Mouse (Mus musculus): Measurements from ENCODE around the gene Mark2.

The Mark2 gene

DNA sequence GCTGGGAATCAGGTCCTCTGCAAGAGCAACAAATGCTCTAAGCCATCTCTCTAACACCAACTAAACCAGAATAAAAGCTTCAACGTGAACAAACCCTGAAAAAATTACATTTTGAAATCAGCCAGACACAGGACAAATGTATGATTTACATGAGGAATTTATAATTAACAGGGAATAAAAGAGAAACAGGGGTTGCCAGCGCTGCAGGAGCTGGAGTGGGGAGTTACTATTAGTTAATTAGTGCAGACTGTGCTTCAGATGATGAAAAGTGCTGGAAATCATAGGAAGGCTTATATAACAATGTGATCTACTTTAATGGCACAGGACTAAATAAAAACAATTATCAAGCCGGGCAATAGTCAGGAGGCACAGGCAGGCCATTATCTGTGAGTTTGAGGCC lies 20.3 kb downstream of the Mark2 start:
- no peak for DNase-seq

DNA sequence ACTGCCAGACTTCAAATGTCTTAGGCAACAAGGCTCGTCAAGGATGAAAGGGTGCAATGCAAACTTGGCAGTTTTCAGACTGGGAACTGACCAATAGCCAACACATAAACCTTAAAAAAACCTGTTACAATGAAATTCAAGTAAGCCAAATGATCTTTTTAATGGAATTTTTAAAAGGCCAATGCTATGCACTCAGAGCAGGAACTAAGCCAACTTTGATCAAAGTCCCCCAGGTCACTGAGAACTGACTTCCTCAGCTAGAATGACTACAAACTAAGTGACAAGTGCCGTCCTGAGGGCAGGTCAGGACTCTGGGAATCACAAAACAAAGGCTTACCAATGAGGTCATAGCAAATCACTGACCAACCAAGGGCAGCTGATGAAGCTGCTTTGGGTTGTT lies 21.5 kb downstream of the Mark2 start:
- DNase-seq = no peak

DNA sequence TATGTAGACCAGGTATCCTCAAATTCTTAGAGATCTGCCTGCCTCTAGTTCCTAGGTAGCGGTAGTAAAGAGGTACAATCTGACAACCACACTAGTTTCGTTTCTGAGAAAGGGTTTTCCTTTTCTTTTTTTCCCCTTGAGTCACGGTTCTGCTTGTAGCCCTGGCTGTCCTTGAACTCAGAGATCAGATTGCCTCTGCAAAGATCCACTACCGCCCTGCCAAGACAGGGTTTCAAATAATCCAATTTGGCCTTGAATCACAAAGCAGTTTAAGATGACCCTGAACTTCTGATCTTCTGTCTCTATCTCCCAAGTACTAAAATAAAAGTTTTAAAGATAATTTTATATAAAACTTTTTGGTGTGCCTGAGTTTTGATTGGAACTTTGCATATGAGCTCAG lies 23.9 kb downstream of the Mark2 start:
- DNase-seq = no peak

DNA sequence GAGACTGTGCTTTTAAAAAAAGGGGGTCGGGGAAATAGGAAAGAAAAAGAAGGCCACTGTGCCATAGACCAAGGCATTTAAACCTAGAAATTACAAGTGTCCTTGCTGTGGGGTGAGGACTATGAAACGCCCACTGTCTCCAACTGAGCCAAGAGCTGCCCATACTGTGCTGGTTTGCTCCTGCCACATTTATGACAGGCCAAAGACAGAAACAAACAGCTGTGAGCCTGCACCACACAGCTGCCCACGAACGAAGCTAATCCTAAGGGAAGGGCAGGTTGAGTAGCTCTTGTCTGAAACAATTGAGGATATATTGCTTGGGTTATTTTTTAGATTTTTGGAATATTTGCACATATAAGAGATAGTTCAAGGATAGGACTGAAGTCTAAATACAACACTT lies 24.8 kb downstream of the Mark2 start:
- DNase-seq = no peak

DNA sequence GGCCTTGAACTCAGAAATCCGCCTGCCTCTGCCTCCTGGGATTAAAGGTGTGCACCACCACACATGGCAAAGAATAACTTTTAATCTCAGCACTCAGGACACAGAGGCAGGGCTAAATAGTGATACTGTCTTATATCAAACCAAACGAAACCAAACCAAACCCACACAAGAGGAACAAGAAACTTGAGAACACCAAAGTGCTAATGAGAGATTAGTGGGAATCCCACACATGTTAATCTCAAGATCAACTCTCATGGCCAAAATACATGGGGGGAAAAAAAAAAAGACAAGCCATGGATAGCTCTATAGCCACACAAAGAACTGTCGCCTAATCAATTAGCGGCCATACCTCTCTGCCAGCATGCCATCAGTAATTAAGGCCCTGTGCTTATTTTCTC lies 26.1 kb downstream of the Mark2 start:
- DNase-seq = no peak

DNA sequence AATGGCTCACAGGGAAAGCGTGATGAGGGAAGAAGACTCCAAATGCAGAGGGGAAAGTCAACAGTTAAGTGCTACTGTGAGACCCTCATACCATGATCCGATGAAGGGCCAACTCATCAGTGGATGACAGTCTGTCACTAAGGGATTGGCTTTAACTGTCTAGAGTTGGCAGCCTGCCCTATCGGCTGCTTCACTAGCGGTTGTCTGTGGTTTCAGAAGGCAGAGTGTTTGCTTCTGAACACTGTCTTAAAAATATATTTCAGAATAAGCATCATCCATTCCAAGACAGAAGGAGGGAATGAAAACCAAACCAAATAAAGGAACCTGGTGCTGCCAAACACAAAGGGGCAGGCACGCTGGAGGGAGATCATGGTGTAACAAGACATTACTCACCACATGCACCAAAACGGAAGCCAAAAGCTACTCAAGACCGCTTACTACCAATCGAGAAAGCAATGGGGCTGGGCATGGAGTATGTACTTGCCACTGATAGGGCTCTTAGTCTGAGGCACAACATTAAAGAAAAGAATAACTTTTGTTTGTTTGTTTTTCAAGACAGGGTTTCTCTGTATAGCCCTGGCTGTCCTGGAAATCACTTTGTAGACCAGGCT lies 26.6 kb downstream of the Mark2 start:
- no peak for DNase-seq

DNA sequence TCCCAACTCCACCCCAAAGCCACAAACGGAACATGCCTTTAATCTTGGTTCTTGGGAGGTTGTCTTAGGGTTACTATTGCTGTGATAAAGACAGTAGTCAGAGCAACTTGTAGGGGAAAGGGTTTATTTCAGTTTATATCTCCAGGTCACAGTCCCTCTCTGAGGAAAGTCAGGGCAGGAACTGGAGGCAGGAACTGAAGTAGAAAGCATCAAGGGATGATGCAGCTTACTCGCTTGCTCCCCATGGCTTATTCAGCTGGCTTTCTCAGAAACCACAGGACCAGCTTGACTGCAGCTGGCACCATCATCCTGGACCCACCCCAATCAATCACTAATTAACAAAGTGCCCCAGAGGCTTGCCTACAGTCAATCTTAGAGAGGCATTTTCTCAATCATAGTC lies 28.0 kb downstream of the Mark2 start:
- DNase-seq = no peak

DNA sequence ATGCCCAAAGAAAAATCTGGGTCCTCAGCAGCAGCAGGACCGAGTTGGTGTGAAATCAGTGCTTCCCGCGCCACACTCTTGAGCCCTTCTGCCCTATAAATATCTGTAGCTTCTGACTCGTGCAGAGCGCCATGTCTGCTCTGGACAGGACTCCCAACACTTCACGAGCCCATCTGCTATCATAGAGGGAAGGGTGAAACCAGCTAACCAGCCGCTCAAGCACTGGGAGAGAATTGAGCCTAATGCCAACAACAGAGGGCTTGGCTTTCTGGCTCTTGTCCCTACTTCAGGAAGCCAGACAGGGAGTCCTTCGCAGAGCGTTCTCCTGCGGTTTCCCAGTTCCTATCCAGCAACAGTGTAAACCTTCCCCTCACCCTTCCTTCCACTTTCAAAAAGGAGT lies 30.4 kb downstream of the Mark2 start:
- no peak for DNase-seq

DNA sequence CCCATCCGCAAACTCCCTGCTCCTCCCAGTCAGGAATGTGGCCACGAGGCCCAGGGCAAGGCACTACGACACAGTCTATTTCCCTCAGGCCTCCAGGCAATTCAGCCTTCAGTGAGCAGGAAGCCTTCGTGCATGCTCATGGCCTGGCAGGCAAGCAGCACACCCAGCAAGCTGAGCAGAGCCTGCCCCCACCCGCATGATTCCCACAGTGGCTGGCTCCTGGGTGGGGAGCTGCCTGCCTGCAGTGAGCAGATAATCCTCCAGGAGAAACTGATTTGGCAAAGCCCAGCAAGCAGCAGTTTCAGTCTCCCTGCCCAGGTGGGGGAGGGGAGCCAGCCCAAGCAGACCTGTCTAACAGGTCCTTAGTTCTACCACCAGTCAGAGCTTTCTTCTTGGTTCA lies 31.0 kb downstream of the Mark2 start:
- peak; percentile 77 for DNase-seq

DNA sequence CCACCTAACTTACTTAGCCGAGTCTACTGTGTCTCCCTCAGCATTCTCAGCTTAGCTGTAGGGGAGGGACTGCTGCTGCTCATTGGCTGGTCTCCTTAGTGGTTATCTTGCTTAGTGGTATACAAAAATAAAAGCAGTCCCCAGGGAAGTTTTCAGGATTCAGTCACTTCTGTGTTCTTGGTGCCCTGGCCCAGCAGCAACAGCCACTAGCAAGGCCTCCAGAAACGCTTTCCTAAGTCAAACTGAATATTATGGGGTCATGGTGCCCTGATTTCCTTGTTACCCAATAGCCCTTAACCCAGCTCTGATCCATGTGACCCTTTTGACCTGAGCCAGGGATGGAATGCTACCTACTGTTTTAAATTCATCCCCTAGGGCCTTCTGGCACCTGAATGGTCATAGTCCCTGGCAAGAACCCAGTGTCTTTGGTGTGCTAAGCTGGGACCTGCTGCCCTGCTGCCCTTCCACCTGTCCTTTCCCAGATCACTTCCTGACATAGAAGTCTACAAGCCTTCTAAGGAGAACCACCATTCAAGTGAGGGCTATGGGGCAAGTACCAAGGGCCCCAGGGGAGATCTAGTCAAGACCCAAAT lies 31.8 kb downstream of the Mark2 start:
- DNase-seq = peak; percentile 69

DNA sequence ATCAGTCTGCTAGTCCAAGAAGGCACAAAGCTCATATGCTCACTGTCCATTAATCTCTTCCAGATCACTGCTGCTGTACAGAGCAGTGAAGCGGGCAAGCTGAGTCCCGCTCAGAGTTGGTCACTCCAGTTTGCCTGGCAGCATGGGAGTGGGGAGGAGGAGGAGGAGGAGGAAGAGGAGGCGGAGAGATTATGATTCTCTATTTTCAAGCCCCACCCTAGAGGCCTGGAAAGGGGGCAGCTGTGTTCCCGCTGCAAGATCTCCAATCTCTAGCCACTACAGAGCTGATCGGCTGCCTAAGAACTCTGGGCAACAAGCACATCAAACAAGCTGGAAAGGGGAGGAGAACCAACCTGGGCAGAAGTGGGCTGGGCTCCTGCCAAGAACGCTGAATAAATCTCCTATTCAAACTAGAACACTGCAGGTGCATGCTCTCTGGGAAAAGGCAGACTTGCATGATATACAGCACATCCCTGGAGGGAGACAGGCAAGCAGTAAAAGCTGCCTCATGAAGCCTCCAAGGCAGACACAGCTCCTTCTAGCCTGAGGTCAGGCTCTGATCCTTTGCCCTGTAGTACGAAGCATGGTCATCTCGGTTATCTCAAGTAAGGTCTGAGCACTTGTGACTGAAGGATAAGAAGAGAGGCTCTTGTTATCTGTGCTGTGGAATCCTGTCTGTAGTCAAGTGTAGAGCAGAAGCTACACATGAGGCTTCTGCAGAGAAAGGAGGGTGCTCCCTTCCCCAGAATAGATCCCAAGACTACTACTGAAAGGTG lies 33.5 kb downstream of the Mark2 start:
- peak; percentile 83 for DNase-seq

DNA sequence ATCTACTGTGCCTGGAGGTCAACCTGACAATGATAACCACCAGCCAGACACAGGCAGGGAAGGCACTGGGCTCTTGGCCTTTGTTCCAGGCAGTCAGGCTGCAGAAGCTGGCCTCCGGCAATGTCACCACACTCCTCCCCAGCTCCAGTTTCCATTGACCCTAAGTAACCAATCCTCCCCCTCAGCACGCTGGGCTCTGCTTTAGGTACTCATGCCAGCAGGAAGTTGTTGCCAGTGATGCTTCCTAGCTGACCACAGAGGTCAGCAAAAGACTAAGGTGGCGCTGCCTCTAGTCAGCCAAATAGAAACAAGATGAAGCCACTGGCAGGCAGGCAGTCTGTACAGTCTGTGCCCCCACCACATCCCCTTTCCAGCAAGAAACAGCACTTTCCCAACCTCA lies 34.7 kb downstream of the Mark2 start:
- DNase-seq = peak; percentile 54

DNA sequence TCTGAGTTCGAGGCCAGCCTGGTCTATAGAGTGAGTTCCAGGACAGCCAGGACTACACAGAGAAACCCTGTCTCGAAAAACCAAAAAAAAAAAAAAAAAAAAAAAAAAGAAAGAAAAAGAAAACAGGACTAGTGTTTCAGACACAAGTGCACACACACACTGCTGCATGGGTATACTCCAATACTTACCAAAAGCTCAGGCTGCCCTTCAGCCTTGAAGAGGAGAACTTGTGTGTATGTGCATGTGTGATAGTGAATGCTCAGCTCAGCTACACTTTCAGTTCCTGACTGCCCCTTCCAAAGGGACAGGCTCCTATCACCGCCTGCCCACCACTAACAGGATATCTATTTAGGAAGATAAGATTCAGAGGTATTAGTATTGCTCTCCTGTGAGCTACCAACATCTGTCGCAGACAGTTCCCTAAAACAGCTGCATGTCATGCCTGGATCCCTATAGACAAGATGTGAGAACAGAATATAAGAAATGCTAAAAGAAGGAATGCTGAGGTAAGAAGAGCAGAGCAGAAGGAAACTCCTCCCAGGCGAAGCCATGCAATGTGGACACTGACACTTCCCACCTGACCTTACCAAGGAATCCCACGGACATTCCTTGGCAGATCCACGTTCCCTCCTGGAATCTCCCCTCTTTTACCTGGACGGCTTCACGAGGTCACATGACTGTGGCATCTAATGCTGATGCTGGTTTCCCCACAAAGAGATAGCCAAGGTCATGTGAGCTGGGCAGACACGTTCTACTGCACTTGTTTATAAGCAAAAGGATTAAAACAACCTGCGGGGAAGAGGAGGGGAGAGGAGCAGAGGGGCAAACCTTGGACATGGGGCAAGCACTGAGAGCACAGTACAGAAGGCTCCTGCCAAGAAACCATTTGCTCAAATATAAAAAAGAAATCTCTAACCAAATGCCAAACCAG lies 36.0 kb downstream of the Mark2 start:
- peak; percentile 74 for DNase-seq

DNA sequence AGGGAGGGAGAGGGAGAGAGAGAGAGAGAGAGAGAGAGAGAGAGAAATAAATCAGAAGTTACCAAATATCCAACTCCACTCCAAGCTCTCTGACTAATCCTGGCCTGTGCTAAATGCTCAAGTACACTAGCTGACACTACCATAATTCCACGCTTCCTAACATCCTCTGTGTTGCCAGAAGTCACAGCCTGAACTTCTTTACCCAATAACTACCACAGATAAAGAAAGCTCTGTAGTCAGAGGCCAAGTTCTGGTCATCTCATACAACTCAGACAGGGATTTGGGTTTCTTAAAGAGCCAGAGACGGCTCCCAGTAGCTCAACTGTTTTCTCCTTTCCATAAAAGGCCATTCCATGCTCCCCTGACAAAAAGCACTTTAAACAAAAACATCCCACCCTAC lies 36.9 kb downstream of the Mark2 start:
- no peak for DNase-seq

DNA sequence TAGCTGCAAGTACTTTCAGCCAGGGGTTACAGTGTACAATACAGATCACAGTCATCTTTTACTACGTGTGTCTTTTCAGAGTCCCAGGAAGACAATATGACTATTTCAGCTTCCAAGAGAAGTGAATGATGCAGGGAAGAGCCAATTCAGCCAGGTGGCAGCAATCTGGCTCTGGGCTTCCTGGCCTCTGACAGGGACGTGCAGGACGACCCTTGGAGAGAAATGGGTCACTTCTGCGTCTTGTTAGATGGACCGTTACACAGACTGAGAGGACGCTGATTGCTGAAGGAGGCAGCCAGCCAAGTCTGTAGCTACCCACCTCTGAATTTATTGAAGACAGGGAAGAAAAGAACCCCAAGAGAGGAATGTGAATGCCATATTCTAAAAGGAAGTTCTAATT lies 37.9 kb downstream of the Mark2 start:
- no peak for DNase-seq

DNA sequence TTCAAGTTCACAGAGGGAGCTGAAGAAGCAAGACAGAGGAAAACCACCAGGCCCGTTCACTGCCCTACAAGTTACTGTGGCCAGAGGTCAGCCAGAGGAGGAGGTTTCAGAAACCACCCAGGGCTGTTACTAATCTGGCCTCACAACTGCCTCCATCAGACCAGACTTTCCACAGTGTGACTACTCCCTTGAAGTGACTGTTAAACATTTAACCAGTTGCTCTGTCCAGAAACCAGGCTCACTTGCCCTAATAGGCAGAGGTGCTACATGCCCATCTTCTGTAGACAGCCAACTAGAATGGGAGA lies 39.2 kb downstream of the Mark2 start:
- peak; percentile 61 for DNase-seq

DNA sequence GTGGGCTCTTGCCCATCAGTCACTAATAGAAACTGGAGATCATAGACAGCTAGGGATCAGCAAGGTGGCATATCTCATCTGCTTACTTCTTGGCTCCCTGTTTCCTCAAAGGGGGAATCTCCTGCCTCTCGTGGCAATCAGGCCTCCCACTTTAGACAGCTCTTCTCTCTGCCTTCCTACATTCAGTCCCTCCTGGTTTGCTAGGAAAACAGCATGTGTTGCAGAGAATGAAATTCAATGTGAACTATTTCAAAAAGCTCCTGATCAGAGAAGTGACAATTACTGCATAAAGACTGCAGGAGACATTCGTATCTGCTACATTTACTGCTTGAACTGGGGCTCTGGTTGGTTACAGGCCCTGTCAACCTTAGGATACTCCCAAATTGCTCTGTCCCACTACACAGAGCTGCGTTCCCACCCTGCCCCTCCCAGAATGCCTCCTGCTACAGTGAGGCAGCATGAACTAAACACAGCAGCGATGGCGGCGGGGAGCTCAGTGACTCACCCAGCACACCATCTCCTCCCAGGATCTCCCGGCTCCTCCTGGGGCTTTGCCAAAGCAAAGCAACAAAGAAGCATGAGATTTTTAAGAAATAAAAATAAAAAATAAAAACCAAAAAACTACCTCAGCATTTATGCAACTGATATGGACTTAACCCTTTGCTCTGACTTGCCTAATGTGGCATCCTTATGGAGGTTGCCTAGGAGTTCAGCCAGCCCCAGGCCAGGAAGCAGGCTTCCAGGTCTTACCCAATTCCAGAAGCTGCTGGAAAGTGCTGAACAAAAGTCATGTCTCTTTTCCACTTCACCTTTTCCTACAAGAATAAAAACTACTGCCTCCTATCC lies 39.8 kb downstream of the Mark2 start:
- no peak for DNase-seq

DNA sequence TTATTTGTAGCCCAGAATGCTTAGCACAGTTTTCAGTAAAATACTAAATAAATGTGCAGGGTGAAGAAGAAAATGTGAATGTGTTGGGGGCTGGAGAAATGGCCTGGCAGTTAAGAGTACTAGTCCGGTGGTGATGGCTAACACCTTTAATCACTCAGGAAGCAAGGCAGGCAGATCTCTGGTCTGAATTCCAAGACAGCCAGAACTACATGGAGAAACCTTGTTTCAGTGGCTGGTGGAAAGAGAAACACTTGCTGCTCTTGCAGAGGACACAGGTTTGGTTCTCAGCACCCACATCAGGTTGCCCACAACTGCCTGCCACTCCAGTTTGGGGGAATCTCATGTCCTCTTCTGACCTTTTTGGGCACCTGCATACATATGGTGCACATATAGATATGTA lies 41.6 kb downstream of the Mark2 start:
- DNase-seq = no peak

DNA sequence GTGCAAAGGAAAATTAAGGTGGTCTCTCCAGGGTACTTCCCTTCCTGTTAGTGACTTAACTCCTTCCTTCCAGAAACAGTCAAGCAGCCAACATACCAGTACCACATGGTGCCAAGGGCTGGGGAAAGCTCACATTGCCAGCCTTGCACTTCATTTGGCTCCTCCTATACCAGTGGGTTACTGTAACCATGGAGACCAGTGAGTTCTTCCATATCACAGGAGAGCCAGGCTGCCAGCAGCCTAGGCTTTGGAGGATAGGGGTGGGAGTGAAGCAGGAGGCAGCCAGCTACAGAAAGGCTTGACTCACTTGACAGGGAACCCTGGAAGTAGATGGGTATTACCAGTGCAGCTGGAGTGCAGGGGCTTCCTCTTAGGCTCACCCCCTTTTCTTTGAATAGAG lies 42.6 kb downstream of the Mark2 start:
- no peak for DNase-seq

DNA sequence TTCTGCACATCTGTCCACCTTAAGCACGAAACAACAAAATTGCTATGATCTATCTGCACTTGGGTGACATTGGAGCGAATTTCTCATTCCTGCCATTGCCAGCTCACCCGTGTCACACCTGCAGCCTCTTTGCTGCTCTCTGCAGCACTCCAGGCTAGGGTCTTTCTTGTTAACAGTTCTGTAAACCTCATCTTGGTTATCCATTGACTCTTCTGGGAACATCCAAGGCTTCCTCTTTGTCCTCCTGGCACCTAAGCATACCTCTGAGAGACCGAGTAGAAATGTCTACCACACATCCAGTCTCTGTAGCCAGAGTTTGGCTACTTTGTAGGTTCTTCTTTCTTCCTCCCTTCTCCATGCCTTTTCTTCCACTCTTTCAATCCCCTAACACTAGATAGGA lies 45.7 kb downstream of the Mark2 start:
- DNase-seq = no peak

DNA sequence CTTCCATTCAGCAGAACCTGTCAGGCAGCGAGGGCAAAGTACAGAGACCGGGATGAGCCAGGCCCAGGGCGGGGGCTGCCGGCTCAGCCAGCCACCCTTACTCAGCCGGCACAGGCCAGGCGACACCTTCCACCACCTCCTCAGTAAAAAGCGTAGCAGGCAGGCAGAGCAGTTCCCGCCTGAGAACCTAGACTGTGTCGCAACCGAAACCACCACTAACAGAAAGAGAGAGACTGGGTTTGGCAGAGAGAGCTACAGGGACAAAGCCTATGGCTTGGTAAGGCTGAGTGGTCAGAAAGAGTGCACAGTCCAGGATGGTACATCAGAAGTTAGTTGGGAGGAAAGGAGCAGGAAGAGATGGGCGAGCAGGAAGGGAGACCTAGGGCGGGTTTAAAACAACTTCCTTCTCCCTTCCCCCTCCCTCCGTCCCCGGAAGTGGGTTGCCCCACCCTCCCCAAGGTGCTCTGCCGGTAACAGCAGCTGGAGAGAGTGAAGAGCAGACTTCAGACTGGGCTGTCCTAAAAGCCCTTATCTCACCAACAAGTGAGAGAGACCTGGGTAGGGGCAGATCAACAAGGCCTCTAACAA lies 46.5 kb downstream of the Mark2 start:
- DNase-seq = peak; percentile 78

Measured in kidney, adult 18-20 months (tissue).